Mouse (Mus musculus) limb, embryonic 12.5 days (tissue): ENCODE data around the gene Rogdi. TPM values are rescaled to one million over a fixed set of nuclear protein-coding genes. Genes with fewer than 3 reads are reported as not detected.

Source experiments
- ATAC-seq: fragments of 200-750 bp; cut with Nextera tagmentation; 2 replicates; pipeline ENCODE4 v1.8.0; 2017; ENCODE audit warnings: low read depth, moderate TSS enrichment; ENCODE audit not compliant: insufficient number of reproducible peaks, insufficient read depth, low FRiP score, low TSS enrichment
- H3K27ac ChIP-seq: fragments of 300-500 bp; sonication (generic); 2 replicates; pipeline ENCODE4 v1.5.1; 2016; ENCODE audit warnings: mild to moderate bottlenecking, moderate library complexity
- H3K27me3 ChIP-seq: fragments of 300-500 bp; sonication (generic); 2 replicates; pipeline ENCODE4 v1.6.1; 2016; ENCODE audit warnings: mild to moderate bottlenecking, moderate library complexity
- H3K36me3 ChIP-seq: fragments of 300-500 bp; sonication (generic); 2 replicates; pipeline ENCODE4 v1.6.1; 2016; ENCODE audit warnings: mild to moderate bottlenecking, moderate library complexity
- H3K4me1 ChIP-seq: fragments of 300-500 bp; sonication (generic); replicated peaks from 2 replicates; pipeline ENCODE4 v1.6.1; 2016
- H3K4me2 ChIP-seq: fragments of 300-500 bp; sonication (generic); 2 replicates; pipeline ENCODE4 v1.6.1; 2016; ENCODE audit warnings: mild to moderate bottlenecking, moderate library complexity
- H3K4me3 ChIP-seq: fragments of 300-500 bp; sonication (generic); replicated peaks from 2 replicates; pipeline ENCODE4 v1.5.1; 2016; ENCODE audit warnings: mild to moderate bottlenecking
- H3K9ac ChIP-seq: fragments of 300-500 bp; sonication (generic); replicated peaks from 2 replicates; pipeline ENCODE4 v1.6.1; 2016; ENCODE audit warnings: mild to moderate bottlenecking, moderate library complexity
- H3K9me3 ChIP-seq: fragments of 300-500 bp; sonication (generic); 2 replicates; pipeline ENCODE4 v1.6.1; 2016; ENCODE audit warnings: mild to moderate bottlenecking, moderate library complexity
- WGBS: fragments of 180-500 bp; shearing (Covaris S2); methylation state at CpG from one replicate; pipeline ENCODE4 v1.1.7; 2016; 5-methylcytosine and 5-hydroxymethylcytosine counted together
- polyA plus RNA-seq: library from polyadenylated mRNA; unstranded; fragments of >200 nt; fragmentation: Nextera tagmentation; extraction: Ambion mirVana; gene quantifications from 2 replicates; pipeline ENCODE4 v1.2.1, GENCODE M21; 2016

The Rogdi gene
- polyA plus RNA-seq, 1 experiment from 2014 or later, result 71.5 TPM

DNA sequence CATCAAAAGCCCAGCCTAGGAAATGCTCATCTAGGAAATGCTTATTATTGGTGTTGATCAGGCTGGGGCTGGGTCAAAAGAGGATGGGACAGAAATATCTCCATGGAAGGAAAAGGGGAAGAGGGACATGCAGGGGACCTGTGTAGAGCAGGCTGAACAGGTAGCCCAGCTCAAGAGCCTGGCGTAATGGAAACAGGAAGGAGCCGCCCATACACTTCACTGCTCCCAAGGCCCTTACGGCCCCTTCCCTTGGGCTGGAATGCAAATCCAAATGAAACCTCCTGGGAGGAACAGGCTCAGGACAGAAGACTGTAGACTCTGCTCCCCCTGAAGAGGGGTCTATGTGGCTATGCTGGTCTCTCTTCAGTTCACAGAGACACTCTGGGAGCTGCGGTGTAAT is 1.2 kb upstream of the Rogdi start:
- peak overlapping the region; percentile 31; the same call in 1 of the 2 replicates for H3K27ac ChIP-seq
- H3K4me3 ChIP-seq, result no peak overlapping the region
- WGBS, result 92% methylated on average over 4 of the region's 4 CpGs
- no peak for ATAC-seq
- H3K27me3 ChIP-seq, result no peaks in the 10 kb centered on the region
- peaks cover 10% of the 10 kb centered on the region for H3K4me1 ChIP-seq
- H3K36me3 ChIP-seq, result peaks cover 67% of the 10 kb centered on the region
- H3K9ac ChIP-seq, result no peak overlapping the region
- H3K9me3 ChIP-seq, result no peaks in the 10 kb centered on the region
- no peak overlapping the region for H3K4me2 ChIP-seq

DNA sequence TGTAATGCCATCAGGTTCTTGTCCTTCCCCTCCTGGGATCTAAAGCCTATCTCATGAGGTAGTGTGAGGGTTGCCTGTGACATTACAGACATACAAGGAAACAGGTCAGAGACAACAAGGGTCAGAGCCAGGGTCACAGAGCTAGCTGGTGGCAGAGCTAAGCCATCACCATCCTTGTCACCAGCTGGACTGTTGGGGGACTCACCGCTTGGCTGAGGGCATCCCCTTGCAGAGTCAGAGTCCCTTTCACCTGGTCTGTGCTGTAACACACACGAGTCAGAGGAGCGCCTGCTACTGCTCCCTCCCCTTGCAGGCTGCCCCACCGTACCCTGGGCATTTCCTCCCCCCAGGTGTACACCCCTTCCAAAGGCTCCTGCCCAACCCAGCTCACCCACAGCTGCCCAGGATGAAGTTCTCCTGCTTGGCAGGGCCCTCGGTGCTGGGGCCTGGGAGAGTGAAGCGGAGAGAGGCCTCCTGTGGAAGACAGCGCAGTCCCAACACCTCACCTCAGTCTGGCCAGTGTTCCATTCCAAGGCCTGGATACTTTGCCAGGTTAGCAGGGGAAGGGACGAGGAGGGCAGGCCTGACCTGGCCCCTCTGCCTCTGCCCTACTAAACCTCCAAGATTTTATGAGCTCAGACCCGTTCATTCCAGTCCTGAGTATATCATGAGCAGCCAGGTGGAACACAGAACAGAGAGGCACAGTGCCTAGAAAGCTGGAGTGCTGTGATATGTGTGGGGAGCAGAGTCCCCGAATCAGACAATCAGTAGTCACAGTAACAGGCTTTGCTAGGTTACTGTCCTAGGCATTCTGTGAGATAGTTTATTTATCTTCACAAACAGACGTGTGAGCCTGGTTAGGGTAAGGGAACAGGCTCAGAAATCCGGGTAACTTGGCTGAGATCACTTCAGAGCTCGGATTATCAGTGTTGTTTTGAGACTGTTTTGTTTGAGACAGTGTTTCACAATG is 1.0 kb downstream of the Rogdi start:
- Histone ChIP-seq H3K9me3 (no peaks in the 10 kb centered on the region), H3K27ac (no peak overlapping the region), H3K4me2 (peak overlapping the region; percentile 84), H3K36me3 (peaks cover 54% of the 10 kb centered on the region), H3K9ac (peak overlapping the region; percentile 72), H3K27me3 (no peaks in the 10 kb centered on the region), H3K4me1 (peaks cover 10% of the 10 kb centered on the region), H3K4me3 (peak overlapping the region; percentile 70)
- ATAC-seq, result no peak
- 49% methylated on average over 13 of the region's 13 CpGs for WGBS

DNA sequence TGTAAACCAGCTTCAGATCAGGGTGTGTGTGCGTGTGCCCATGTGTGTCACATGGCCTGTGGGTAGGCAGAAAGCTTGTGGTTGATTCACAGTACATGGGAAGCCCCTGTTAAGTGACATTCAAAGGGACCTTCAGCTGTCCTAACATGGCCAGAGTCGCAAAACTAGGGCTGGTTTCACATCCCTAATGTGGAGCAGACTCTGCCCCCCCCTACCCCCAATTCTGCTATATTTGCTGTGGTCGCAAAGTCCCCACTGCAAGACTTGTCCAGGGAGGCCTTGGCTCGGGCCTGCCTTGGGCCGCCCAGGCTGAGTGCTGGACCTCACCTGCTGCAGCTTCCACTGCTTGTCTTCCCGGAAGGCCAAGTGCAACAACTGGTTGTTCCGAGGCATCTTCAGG is 2.1 kb downstream of the Rogdi start:
- peaks cover 10% of the 10 kb centered on the region for H3K4me1 ChIP-seq
- 90% methylated on average over 7 of the region's 7 CpGs for WGBS
- H3K4me2 ChIP-seq, result no peak overlapping the region
- no peaks in the 10 kb centered on the region for H3K27me3 ChIP-seq
- H3K4me3 ChIP-seq, result no peak overlapping the region
- no peak overlapping the region for H3K27ac ChIP-seq
- no peaks in the 10 kb centered on the region for H3K9me3 ChIP-seq
- peaks cover 43% of the 10 kb centered on the region for H3K36me3 ChIP-seq
- ATAC-seq, result no peak
- H3K9ac ChIP-seq, result no peak overlapping the region

DNA sequence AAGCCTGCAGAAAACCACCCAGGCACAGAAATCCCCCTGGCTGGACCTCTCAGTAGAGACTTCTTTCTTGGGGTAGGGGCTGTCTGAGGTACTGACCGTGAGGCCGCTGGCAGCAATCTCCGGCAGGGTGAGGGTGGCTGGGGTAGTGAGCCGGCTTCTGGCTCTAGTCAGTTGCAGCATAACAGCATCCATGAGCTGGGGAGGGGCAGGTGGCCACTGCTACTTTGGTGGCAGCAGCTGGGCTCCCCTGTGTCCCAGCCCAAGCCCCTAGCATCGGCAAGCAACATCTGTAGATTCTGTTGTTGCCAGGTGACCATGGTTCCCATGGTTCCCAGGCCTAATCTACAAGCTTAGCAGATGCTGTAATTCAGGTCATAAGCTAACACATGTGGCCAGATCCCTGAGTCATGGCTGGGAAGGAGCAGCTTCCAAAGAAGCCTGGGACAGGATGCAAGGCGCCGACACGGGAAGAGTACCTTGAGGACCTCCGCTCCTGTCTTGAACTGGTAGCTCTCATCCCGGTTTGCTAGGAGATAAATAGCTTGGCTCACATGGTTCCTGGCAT is 2.9 kb downstream of the Rogdi start:
- Histone ChIP-seq H3K4me2 (no peak overlapping the region), H3K4me3 (no peak overlapping the region), H3K27ac (no peak overlapping the region), H3K27me3 (no peaks in the 10 kb centered on the region), H3K9me3 (no peaks in the 10 kb centered on the region), H3K9ac (no peak overlapping the region), H3K4me1 (peaks cover 10% of the 10 kb centered on the region), H3K36me3 (peaks cover 35% of the 10 kb centered on the region)
- ATAC-seq, result no peak
- 86% methylated on average over 10 of the region's 10 CpGs for WGBS

DNA sequence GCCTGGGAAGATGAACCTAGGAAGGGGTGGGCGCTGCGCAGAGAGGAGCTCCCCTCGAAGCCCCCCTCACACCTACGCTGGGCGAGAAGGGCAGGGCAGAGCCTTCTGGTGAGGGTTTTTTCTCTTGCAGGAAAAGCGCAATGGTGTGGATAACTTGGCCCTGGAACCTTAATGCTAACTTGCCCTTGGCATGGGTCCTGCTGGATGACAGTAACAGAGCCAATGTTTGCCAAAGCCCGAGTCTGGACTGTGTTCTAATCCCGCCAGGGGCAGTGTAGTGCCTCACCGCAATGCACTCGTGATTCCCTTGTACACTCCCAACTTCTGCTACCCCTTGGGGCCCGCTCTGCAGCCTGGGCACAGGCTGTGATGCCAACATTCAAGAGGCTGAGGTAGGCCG is 5.3 kb downstream of the Rogdi start:
- no peak for ATAC-seq
- H3K36me3 ChIP-seq, result peaks cover 23% of the 10 kb centered on the region
- no peaks in the 10 kb centered on the region for H3K27me3 ChIP-seq
- H3K4me3 ChIP-seq, result no peak overlapping the region
- 82% methylated on average over 12 of the region's 12 CpGs for WGBS
- H3K9ac ChIP-seq, result no peak overlapping the region
- no peaks in the 10 kb centered on the region for H3K9me3 ChIP-seq
- no peak overlapping the region for H3K4me2 ChIP-seq
- H3K4me1 ChIP-seq, result peaks cover 10% of the 10 kb centered on the region
- no peak overlapping the region for H3K27ac ChIP-seq

DNA sequence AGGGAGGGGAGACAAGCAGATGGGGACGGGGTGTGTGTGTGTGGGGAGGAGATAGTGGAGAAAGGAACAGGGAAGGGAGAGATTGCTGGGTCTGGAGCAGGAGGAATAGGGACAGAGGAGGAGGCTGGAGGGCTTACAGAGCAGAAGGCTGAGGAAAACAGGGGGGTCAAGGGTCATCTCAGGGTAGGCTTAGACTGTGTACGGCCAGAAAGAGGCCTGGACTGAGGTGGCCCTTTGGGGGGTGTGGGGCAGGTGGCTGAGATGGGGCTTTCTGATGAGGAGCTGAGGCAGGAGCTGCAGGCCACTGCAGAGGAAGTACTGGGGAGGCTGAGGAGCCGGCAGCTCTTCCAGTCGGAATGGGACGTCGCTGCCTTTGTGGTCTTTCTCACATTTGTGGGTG is 5.9 kb downstream of the Rogdi start:
- no peak for ATAC-seq
- no peak overlapping the region for H3K4me2 ChIP-seq
- H3K9ac ChIP-seq, result no peak overlapping the region
- H3K27ac ChIP-seq, result no peak overlapping the region
- WGBS, result 46% methylated on average over 6 of the region's 6 CpGs
- H3K4me1 ChIP-seq, result peaks cover 6% of the 10 kb centered on the region
- peaks cover 23% of the 10 kb centered on the region for H3K36me3 ChIP-seq
- no peaks in the 10 kb centered on the region for H3K27me3 ChIP-seq
- no peaks in the 10 kb centered on the region for H3K9me3 ChIP-seq
- no peak overlapping the region for H3K4me3 ChIP-seq

DNA sequence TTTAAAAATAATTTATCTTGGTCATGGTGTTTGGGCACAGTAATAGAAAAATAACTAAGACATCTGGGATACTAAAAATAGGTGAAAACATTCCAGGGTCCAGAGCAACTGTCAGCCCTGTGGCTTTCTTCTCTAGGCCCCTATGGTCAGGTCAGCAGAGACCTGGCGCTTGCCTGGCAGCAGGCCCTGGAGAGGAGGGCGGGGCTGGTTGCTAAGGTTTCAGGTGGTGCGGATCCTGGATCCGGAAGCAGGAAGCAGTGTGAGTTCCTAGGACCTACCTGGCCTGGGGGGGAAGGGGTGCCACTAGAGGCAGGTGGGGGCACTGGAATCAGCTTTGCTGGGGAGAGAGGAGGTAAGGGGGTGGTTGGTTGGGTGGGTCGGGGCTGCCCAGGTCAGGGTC is 6.3 kb downstream of the Rogdi start, which contains the start of gene Smim22:
Gene Smim22 (plus strand): TSS at position 222 of the 400 bp plus-strand sequence.
- Histone ChIP-seq H3K27ac (no peak within 1 kb of the TSS), H3K36me3 (peaks cover 23% of the 10 kb centered on the region), H3K9ac (no peak within 1 kb of the TSS), H3K4me1 (peaks cover 1% of the 10 kb centered on the region), H3K4me2 (no peak within 1 kb of the TSS), H3K27me3 (no peaks in the 10 kb centered on the region), H3K4me3 (no peak within 1 kb of the TSS), H3K9me3 (no peaks in the 10 kb centered on the region)
- ATAC-seq, result no peak
- WGBS, result 46% methylated on average over 5 of the region's 5 CpGs

DNA sequence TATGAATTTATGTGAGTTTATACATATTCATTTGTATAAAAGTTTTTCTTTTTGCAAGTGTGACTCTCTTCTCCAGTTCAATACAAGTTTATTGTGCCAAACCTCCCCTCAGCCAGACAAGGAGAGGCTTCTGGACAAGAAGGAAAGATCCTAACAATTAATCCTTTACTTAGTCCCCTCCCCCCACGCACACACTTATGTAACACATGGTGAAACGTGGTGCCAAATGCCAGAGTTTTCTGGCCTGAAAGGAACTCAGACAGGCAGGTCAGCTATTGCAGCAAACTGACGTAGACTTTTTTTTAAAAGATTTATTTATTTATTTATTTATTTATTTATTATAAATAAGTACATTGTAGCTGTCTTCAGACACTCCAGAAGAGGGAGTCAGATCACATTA is 12.7 kb downstream of the Rogdi start:
- Histone ChIP-seq H3K9me3 (no peaks in the 10 kb centered on the region), H3K4me2 (no peak overlapping the region), H3K4me1 (peaks cover 6% of the 10 kb centered on the region; the same call in 1 of the 2 replicates), H3K27me3 (no peaks in the 10 kb centered on the region), H3K36me3 (no peaks in the 10 kb centered on the region), H3K4me3 (no peak overlapping the region), H3K9ac (no peak overlapping the region), H3K27ac (no peak overlapping the region)
- ATAC-seq, result no peak
- 71% methylated on average over 3 of the region's 3 CpGs for WGBS

DNA sequence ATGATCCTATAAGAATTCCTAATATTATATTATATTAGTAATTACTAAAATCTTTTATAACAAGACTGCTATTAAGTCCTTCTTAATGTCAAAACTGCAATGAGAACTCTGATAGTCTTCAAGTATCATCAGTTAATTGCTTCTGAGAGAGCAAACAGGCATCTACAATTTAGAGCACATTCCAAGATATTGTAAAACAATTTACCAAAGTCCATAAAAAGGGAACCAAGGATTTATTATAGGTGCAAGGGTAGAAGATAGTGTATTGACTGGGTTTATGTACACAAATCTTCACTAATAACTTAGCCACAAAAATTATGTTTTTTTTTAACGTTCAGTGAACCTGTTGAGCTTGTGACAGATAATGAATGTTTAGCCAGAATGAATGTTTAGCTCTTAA is 14.4 kb downstream of the Rogdi start:
- H3K27me3 ChIP-seq, result no peaks in the 10 kb centered on the region
- peaks cover 6% of the 10 kb centered on the region; the same call in 1 of the 2 replicates for H3K4me1 ChIP-seq
- no peaks in the 10 kb centered on the region for H3K36me3 ChIP-seq
- 72% methylated on average over 1 of the region's 1 CpGs for WGBS
- no peaks in the 10 kb centered on the region for H3K9me3 ChIP-seq
- no peak overlapping the region for H3K4me2 ChIP-seq
- no peak overlapping the region for H3K4me3 ChIP-seq
- H3K27ac ChIP-seq, result no peak overlapping the region
- ATAC-seq, result no peak
- no peak overlapping the region for H3K9ac ChIP-seq

DNA sequence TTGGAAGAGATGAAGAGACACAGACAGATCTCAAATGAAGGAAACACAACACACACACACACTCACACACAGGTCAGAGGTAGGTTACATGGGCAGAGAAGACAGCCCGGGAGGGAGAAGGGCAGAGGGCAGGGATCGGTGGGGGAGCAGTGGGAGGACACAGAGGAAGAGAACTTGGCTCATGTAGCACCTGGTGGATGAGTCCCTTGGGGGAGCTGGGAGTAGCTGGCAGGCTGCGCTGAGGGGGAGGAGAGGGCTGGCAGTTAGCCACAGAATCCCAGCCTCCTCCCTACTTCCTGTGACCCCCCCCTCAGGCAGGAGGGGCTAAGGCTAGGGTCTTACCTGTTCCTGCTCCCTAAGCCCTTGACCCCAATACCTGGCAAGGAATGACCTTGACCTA is 15.8 kb downstream of the Rogdi start, which contains the start of gene Sept12:
Gene Sept12 (minus strand): TSS at position 300 of the 400 bp plus-strand sequence.
- H3K9ac ChIP-seq, result no peak within 1 kb of the TSS
- H3K9me3 ChIP-seq, result no peaks in the 10 kb centered on the region
- H3K36me3 ChIP-seq, result no peaks in the 10 kb centered on the region
- no peaks in the 10 kb centered on the region for H3K27me3 ChIP-seq
- peaks cover 6% of the 10 kb centered on the region; the same call in 1 of the 2 replicates for H3K4me1 ChIP-seq
- H3K27ac ChIP-seq, result no peak within 1 kb of the TSS
- no peak for ATAC-seq
- no peak within 1 kb of the TSS for H3K4me2 ChIP-seq
- 22% methylated on average over 3 of the region's 3 CpGs for WGBS
- H3K4me3 ChIP-seq, result no peak within 1 kb of the TSS

DNA sequence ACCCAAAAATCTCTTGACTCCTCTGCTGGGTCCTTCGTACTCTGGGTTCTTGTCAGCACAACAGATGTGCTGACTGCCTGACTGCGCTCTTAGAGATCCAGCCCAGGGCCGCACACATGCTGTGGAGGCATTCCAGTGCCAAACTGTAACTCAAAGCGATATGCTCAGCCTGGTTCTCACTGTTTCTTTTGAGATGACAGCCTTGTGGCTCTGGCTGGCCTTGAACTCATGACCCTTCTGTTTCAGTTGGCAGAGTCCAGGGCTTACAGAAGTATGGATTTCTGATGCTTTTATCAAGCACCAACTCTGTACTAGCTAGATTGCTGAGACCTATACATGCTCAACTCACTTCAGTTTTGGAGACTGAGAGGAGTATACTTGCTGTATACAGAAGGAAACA is 20.1 kb downstream of the Rogdi start:
- no peaks in the 10 kb centered on the region for H3K27me3 ChIP-seq
- ATAC-seq, result no peak
- H3K36me3 ChIP-seq, result no peaks in the 10 kb centered on the region
- H3K27ac ChIP-seq, result no peak overlapping the region
- H3K9me3 ChIP-seq, result no peaks in the 10 kb centered on the region
- no peak overlapping the region for H3K9ac ChIP-seq
- H3K4me1 ChIP-seq, result peaks cover 6% of the 10 kb centered on the region; the same call in 1 of the 2 replicates
- no peak overlapping the region for H3K4me3 ChIP-seq
- H3K4me2 ChIP-seq, result no peak overlapping the region
- 80% methylated on average over 4 of the region's 4 CpGs for WGBS
